Mouse (Mus musculus) left cerebral cortex, postnatal 10 days (tissue): ENCODE data around the gene Tgfb3. TPM values are rescaled to one million over a fixed set of nuclear protein-coding genes. Genes with fewer than 3 reads are reported as not detected.

ENCODE experiments used
- DNase-seq, 2 experiments: peaks; one replicate each; pipeline ENCODE4 v3.0.0; 2021 to 2022; ENCODE audit warnings: low spot score in 2 of 2, mixed read lengths in 1 of 2; ENCODE audit errors: extremely low spot score in 1 of 2
- intact Hi-C: fragments of 180-260 bp; cut with DNase I; formaldehyde crosslinking; loops from one replicate; pipeline ENCODE4 v1.15.1; 2025
- total RNA-seq, 2 experiments: library from RNA; stranded (reverse); gene quantifications; 2 replicates each; pipeline ENCODE4 v1.2.3; 2021

The Tgfb3 gene
- total RNA-seq, 2 experiments from 2014 or later, result 9.2 to 9.3 TPM

GRCm38 (mm10) chr12:86046141-86046540 is 32.7 kb downstream of the Tgfb3 start:
- intact Hi-C loops, result no loop called here
- no peak for DNase-seq

- no peak for DNase-seq
- intact Hi-C loops, result no loop called here
Measured at GRCm38 (mm10) chr12:86039751-86040150, 39.1 kb downstream of the Tgfb3 start.

GRCm38 (mm10) chr12:86039078-86039477 is 39.8 kb downstream of the Tgfb3 start:
- no peak for DNase-seq
- intact Hi-C loops, result no loop called here

- DNase-seq, result no peak
- intact Hi-C loops, result no loop called here
Measured at GRCm38 (mm10) chr12:86037235-86037921, 41.5 kb downstream of the Tgfb3 start.

- no peak for DNase-seq
- intact Hi-C loops, result no loop called here
Measured at GRCm38 (mm10) chr12:86036368-86037166, 42.3 kb downstream of the Tgfb3 start.

GRCm38 (mm10) chr12:86035586-86035985 is 43.3 kb downstream of the Tgfb3 start:
- intact Hi-C loops, result no loop called here
- no peak for DNase-seq

- intact Hi-C loops, result no loop called here
- DNase-seq, result no peak
Measured at GRCm38 (mm10) chr12:86030932-86031331, 47.9 kb downstream of the Tgfb3 start.

GRCm38 (mm10) chr12:86027747-86028146 is 51.1 kb downstream of the Tgfb3 start:
- no peak for DNase-seq
- intact Hi-C loops, result no loop called here

- intact Hi-C loops, result no loop called here
- peak in 1 of 2 experiments; percentile 38 for DNase-seq
Measured at GRCm38 (mm10) chr12:86027000-86027399, 51.8 kb downstream of the Tgfb3 start.

GRCm38 (mm10) chr12:86025480-86025879 is 53.4 kb downstream of the Tgfb3 start:
- intact Hi-C loops, result no loop called here
- no peak for DNase-seq

- intact Hi-C loops, result loop anchor here (5.0 kb wide), 1 partner anchor 53 kb away; the partner anchor contains the start of gene Tgfb3
- DNase-seq, result peak in 1 of 2 experiments; percentile 47
Measured at GRCm38 (mm10) chr12:86024426-86024825, 54.4 kb downstream of the Tgfb3 start.

- intact Hi-C loops, result loop anchor here (5.0 kb wide), 1 partner anchor 54 kb away; the partner anchor contains the start of gene Tgfb3
- peak in 1 of 2 experiments; percentile 51 for DNase-seq
Measured at GRCm38 (mm10) chr12:86023081-86023871, 55.6 kb downstream of the Tgfb3 start.

GRCm38 (mm10) chr12:86022282-86022984 is 56.4 kb downstream of the Tgfb3 start:
- no peak for DNase-seq
- intact Hi-C loops, result loop anchor here (5.0 kb wide), 1 partner anchor 55 kb away; the partner anchor contains the start of gene Tgfb3

GRCm38 (mm10) chr12:86021583-86021982 is 57.3 kb downstream of the Tgfb3 start:
- intact Hi-C loops, result loop anchor here (5.0 kb wide), 1 partner anchor 56 kb away; the partner anchor contains the start of gene Tgfb3
- no peak for DNase-seq

GRCm38 (mm10) chr12:86017360-86017759 is 61.5 kb downstream of the Tgfb3 start:
- no peak for DNase-seq
- intact Hi-C loops, result no loop called here

- no peak for DNase-seq
- intact Hi-C loops, result no loop called here
Measured at GRCm38 (mm10) chr12:86015114-86015513, 63.7 kb downstream of the Tgfb3 start.

- intact Hi-C loops, result no loop called here
- DNase-seq, result no peak
Measured at GRCm38 (mm10) chr12:86014621-86015020, 64.2 kb downstream of the Tgfb3 start.

GRCm38 (mm10) chr12:86014174-86014573 is 64.7 kb downstream of the Tgfb3 start:
- intact Hi-C loops, result no loop called here
- no peak for DNase-seq

GRCm38 (mm10) chr12:86012195-86012594 is 66.6 kb downstream of the Tgfb3 start:
- no peak for DNase-seq

More at GRCm38 (mm10) chr12:86012195-86012594, 66.6 kb downstream of the Tgfb3 start:
- intact Hi-C loops, result no loop called here
